Mouse (Mus musculus) A20 (cell line): ENCODE measurements around the gene 6030468B19Rik.
"Not testable (repeated sequence)": the region's sequence is repeated elsewhere in the genome, so short reads cannot be mapped to it uniquely, and the experiment has no call there.

ENCODE experiments used
- DNase-seq: peaks from one replicate; pipeline ENCODE4 v3.0.0-alpha.2; 2011; ENCODE audit warnings: low read depth, low spot score

The 6030468B19Rik gene

GRCm38 (mm10) chr11:117828149-117828887, 30.9 kb downstream of the 6030468B19Rik start:
- peak; percentile 94 for DNase-seq

- DNase-seq, result peak; percentile 56
Observed at GRCm38 (mm10) chr11:117828888-117829604, 31.6 kb downstream of the 6030468B19Rik start.

- DNase-seq, result no peak
Observed at GRCm38 (mm10) chr11:117829671-117830215, 32.3 kb downstream of the 6030468B19Rik start.

- DNase-seq, result no peak
Observed at GRCm38 (mm10) chr11:117830401-117830800, 32.9 kb downstream of the 6030468B19Rik start.

GRCm38 (mm10) chr11:117832086-117832969, 34.9 kb downstream of the 6030468B19Rik start:
- DNase-seq, result peak; percentile 98

- DNase-seq, result not testable (repeated sequence)
Observed at GRCm38 (mm10) chr11:117833509-117833908, 36.0 kb downstream of the 6030468B19Rik start.

- DNase-seq, result no peak
Observed at GRCm38 (mm10) chr11:117834086-117834485, 36.6 kb downstream of the 6030468B19Rik start.

GRCm38 (mm10) chr11:117836306-117836705, 38.8 kb downstream of the 6030468B19Rik start:
- no peak for DNase-seq

- DNase-seq, result no peak
Observed at GRCm38 (mm10) chr11:117838572-117838971, 41.1 kb downstream of the 6030468B19Rik start.

- no peak for DNase-seq
Observed at GRCm38 (mm10) chr11:117839021-117839420, 41.6 kb downstream of the 6030468B19Rik start.

GRCm38 (mm10) chr11:117840910-117841309, 43.5 kb downstream of the 6030468B19Rik start:
- no peak for DNase-seq

GRCm38 (mm10) chr11:117843434-117843833, 46.0 kb downstream of the 6030468B19Rik start:
- DNase-seq, result no peak

- DNase-seq, result no peak
Observed at GRCm38 (mm10) chr11:117844997-117845396, 47.5 kb downstream of the 6030468B19Rik start.

GRCm38 (mm10) chr11:117845651-117846050, 48.2 kb downstream of the 6030468B19Rik start:
- DNase-seq, result no peak

- peak; percentile 57 for DNase-seq
Observed at GRCm38 (mm10) chr11:117846640-117847039, 49.2 kb downstream of the 6030468B19Rik start.

GRCm38 (mm10) chr11:117847593-117848215, 50.2 kb downstream of the 6030468B19Rik start:
- DNase-seq, result peak; percentile 23

- peak; percentile 77 for DNase-seq
Observed at GRCm38 (mm10) chr11:117848271-117848984, 51.0 kb downstream of the 6030468B19Rik start.

- DNase-seq, result peak; percentile 98
Observed at GRCm38 (mm10) chr11:117848985-117849671, 51.7 kb downstream of the 6030468B19Rik start, which contains the start of gene Birc5. Gene Birc5, plus strand, starts transcription at chr11:117849251.

GRCm38 (mm10) chr11:117852875-117853274, 55.4 kb downstream of the 6030468B19Rik start:
- no peak for DNase-seq

- DNase-seq, result no peak
Observed at GRCm38 (mm10) chr11:117854241-117854640, 56.8 kb downstream of the 6030468B19Rik start.
